Mouse (Mus musculus): ENCODE measurements at regions not wholly inside any gene's neighbourhood (a gene's known extent, or its start where the extent isn't known, plus 50 kb on each side); places are given as distances from the start of the nearest gene placed in this dataset.

GRCm38 (mm10) chr1:51531360-51531759, 53.1 kb upstream of the Nabp1 start:
- no peak for TF ChIP-seq CTCF (IDR thresholded peaks at IDR 0.05; ENCODE audit: borderline replicate concordance, insufficient read depth, low read depth, low read length)
- TF ChIP-seq POLR2A (IDR thresholded peaks at IDR 0.05; ENCODE audit: borderline replicate concordance, insufficient read depth, low read length) = no peak
